Mouse (Mus musculus): ENCODE data around the gene Rrp15. TPM values are rescaled to one million over a fixed set of nuclear protein-coding genes. Genes with fewer than 3 reads are reported as not detected.

Gene Rrp15
- total RNA-seq, 2 experiments from 2014 or later = 15.1 to 16.2 TPM

- DNase-seq (ENCODE audit: low spot score in 2 of 2) = no peak
These were observed 33.9 kb downstream of the Rrp15 start for GRCm38 (mm10) chr1:186714980-186715896.

GRCm38 (mm10) chr1:186714215-186714614 lies 34.9 kb downstream of the Rrp15 start:
- DNase-seq (ENCODE audit: low spot score in 2 of 2) = no peak

- peak; percentile 23 to 77 for DNase-seq (ENCODE audit: low spot score in 2 of 2)
These were observed 36.2 kb downstream of the Rrp15 start for GRCm38 (mm10) chr1:186712802-186713471.

GRCm38 (mm10) chr1:186705915-186706248 lies 43.3 kb downstream of the Rrp15 start, which contains the start of gene Tgfb2:
Gene Tgfb2, minus strand, starts transcription at chr1:186705989.
- DNase-seq (ENCODE audit: low spot score in 2 of 2) = peak; percentile 29 to 61

GRCm38 (mm10) chr1:186705203-186705914 lies 43.8 kb downstream of the Rrp15 start:
- DNase-seq (ENCODE audit: low spot score in 2 of 2) = peak; percentile 57 to 79

- peak; percentile 21 to 44 for DNase-seq (ENCODE audit: low spot score in 2 of 2)
These were observed 45.0 kb downstream of the Rrp15 start for GRCm38 (mm10) chr1:186703980-186704701.

GRCm38 (mm10) chr1:186703256-186703979 lies 45.7 kb downstream of the Rrp15 start:
- no peak for DNase-seq (ENCODE audit: low spot score in 2 of 2)

- peak in 1 of 2 experiments; percentile 38 for DNase-seq (ENCODE audit: low spot score in 2 of 2)
These were observed 46.5 kb downstream of the Rrp15 start for GRCm38 (mm10) chr1:186702391-186703255.

GRCm38 (mm10) chr1:186701206-186701905 lies 47.8 kb downstream of the Rrp15 start:
- no peak for DNase-seq (ENCODE audit: low spot score in 2 of 2)

GRCm38 (mm10) chr1:186700496-186700895 lies 48.7 kb downstream of the Rrp15 start:
- no peak for DNase-seq (ENCODE audit: low spot score in 2 of 2)

GRCm38 (mm10) chr1:186698583-186699338 lies 50.4 kb downstream of the Rrp15 start:
- no peak for DNase-seq (ENCODE audit: low spot score in 2 of 2)

- no peak for DNase-seq (ENCODE audit: low spot score in 2 of 2)
These were observed 52.9 kb downstream of the Rrp15 start for GRCm38 (mm10) chr1:186696231-186696630.

- no peak for DNase-seq (ENCODE audit: low spot score in 2 of 2)
These were observed 53.8 kb downstream of the Rrp15 start for GRCm38 (mm10) chr1:186695361-186695760.

GRCm38 (mm10) chr1:186692370-186692769 lies 56.8 kb downstream of the Rrp15 start:
- no peak for DNase-seq (ENCODE audit: low spot score in 2 of 2)

- peak in 1 of 2 experiments; percentile 39 for DNase-seq (ENCODE audit: low spot score in 2 of 2)
These were observed 57.5 kb downstream of the Rrp15 start for GRCm38 (mm10) chr1:186691708-186692107.

GRCm38 (mm10) chr1:186684041-186684440 lies 65.1 kb downstream of the Rrp15 start:
- no peak for DNase-seq (ENCODE audit: low spot score in 2 of 2)

GRCm38 (mm10) chr1:186682606-186683005 lies 66.6 kb downstream of the Rrp15 start:
- peak in 1 of 2 experiments; percentile 34 for DNase-seq (ENCODE audit: low spot score in 2 of 2)

GRCm38 (mm10) chr1:186677614-186678013 lies 71.5 kb downstream of the Rrp15 start:
- no peak for DNase-seq (ENCODE audit: low spot score in 2 of 2)
